7 mouse cellular contexts compared by ENCODE assay signal in genomic region chr8:103686233-103686632, GRCm38 (mm10).
A peak's percentile ranks its signal among the peaks of the same experiment; 100 is the strongest.
DNase-seq lines count a peak whose midpoint lies in the region; ATAC-seq and TF ChIP-seq lines count a peak whose summit lies in the region.
"Not testable (repeated sequence)": the region's sequence is repeated elsewhere in the genome, so short reads cannot be mapped to it uniquely, and the experiment has no call there.

No protein-coding gene starts in this region.

- not testable (repeated sequence) for H3K4me3 ChIP-seq in kidney, postnatal 0 days (replicated peaks; ENCODE audit: low read depth, low read length); limb, embryonic 11.5 days (ENCODE audit: low read depth, low read length); midbrain, postnatal 0 days (ENCODE audit: low read depth, low read length)

- TF ChIP-seq CTCF in kidney, postnatal 0 days (IDR thresholded peaks at IDR 0.05; ENCODE audit: low read depth): peak; percentile 27; the same call in 1 of the 2 replicates
- TF ChIP-seq CTCF in midbrain, postnatal 0 days (IDR thresholded peaks at IDR 0.05): peak; percentile 40

- not testable (repeated sequence) for H3K36me3 ChIP-seq in kidney, postnatal 0 days (ENCODE audit: insufficient read depth, low read length); limb, embryonic 11.5 days (ENCODE audit: control insufficient read depth, insufficient read depth, low read length); midbrain, postnatal 0 days (ENCODE audit: insufficient read depth, low read length)

- H3K27me3 ChIP-seq in kidney, postnatal 0 days (ENCODE audit: insufficient read depth, low read length); limb, embryonic 11.5 days (ENCODE audit: control insufficient read depth, insufficient read depth, low read length); midbrain, postnatal 0 days (ENCODE audit: insufficient read depth, low read length): not testable (repeated sequence)

- H3K9ac ChIP-seq in kidney, postnatal 0 days (ENCODE audit: low read depth, low read length); limb, embryonic 11.5 days (ENCODE audit: low read length); midbrain, postnatal 0 days (replicated peaks; ENCODE audit: low read length, poor library complexity, severe bottlenecking): not testable (repeated sequence)

- not testable (repeated sequence) for H3K27ac ChIP-seq in kidney, postnatal 0 days; limb, embryonic 11.5 days (replicated peaks; ENCODE audit: low read depth, low read length); midbrain, postnatal 0 days (ENCODE audit: low read depth, low read length)

- 93% methylated on average over 5 of the region's 5 CpGs for WGBS in kidney, postnatal 0 days
- WGBS in limb, embryonic 11.5 days: 82% methylated on average over 5 of the region's 5 CpGs
- 90% methylated on average over 5 of the region's 5 CpGs for WGBS in midbrain, postnatal 0 days

- H3K4me2 ChIP-seq in kidney, postnatal 0 days (ENCODE audit: low read length); limb, embryonic 11.5 days (ENCODE audit: low read depth, severe bottlenecking); midbrain, postnatal 0 days (ENCODE audit: low read depth, low read length, poor library complexity, severe bottlenecking): not testable (repeated sequence)

- ATAC-seq in kidney, postnatal 0 days (replicated peaks; ENCODE audit: low FRiP score, low read depth); limb, embryonic 11.5 days (ENCODE audit: insufficient number of reproducible peaks, low FRiP score, low TSS enrichment, low read depth); midbrain, postnatal 0 days (ENCODE audit: low FRiP score): not testable (repeated sequence)

- DNase-seq in ES-CJ7 (ENCODE audit: low read depth, low spot score) (peak; percentile 53), R1 (ENCODE audit: low read depth, low spot score) (peak; percentile 54)
- peak; percentile 13 for DNase-seq in embryo, embryonic 10.5 days (ENCODE audit: low spot score)
- DNase-seq in heart, adult 11 months: peak; percentile 55
- not testable (repeated sequence) for DNase-seq in kidney, postnatal 0 days (ENCODE audit: low spot score); midbrain, postnatal 0 days (ENCODE audit: low spot score)
- peak; percentile 29 for DNase-seq in limb, embryonic 11.5 days (ENCODE audit: low spot score)

- H3K4me1 ChIP-seq in kidney, postnatal 0 days (replicated peaks; ENCODE audit: insufficient read depth, low read length); limb, embryonic 11.5 days (ENCODE audit: control insufficient read depth, insufficient read depth, low read length); midbrain, postnatal 0 days (ENCODE audit: insufficient read depth, low read length): not testable (repeated sequence)

- not testable (repeated sequence) for H3K9me3 ChIP-seq in kidney, postnatal 0 days (replicated peaks; ENCODE audit: low read length); limb, embryonic 11.5 days (ENCODE audit: control insufficient read depth, low read length); midbrain, postnatal 0 days (ENCODE audit: low read length)
